Mouse (Mus musculus) cerebellum, postnatal 14 days (tissue): ENCODE data around the gene Galnt15.

ENCODE experiments used
- DNase-seq, 2 experiments: peaks; one replicate each; pipeline ENCODE4 v3.0.0; 2021; ENCODE audit warnings: mixed read lengths in 2 of 2

Gene Galnt15

GRCm38 (mm10) chr14:32091704-32092103, 62.9 kb downstream of the Galnt15 start:
- no peak for DNase-seq

- DNase-seq, result no peak
Measured at GRCm38 (mm10) chr14:32093018-32093417, 64.2 kb downstream of the Galnt15 start.

- DNase-seq, result no peak
Measured at GRCm38 (mm10) chr14:32093500-32094117, 64.8 kb downstream of the Galnt15 start.

- no peak for DNase-seq
Measured at GRCm38 (mm10) chr14:32095646-32096045, 66.9 kb downstream of the Galnt15 start.

GRCm38 (mm10) chr14:32096740-32097139, 68.0 kb downstream of the Galnt15 start:
- no peak for DNase-seq

- no peak for DNase-seq
Measured at GRCm38 (mm10) chr14:32097691-32098090, 68.9 kb downstream of the Galnt15 start.

GRCm38 (mm10) chr14:32098951-32099350, 70.2 kb downstream of the Galnt15 start:
- no peak for DNase-seq

GRCm38 (mm10) chr14:32103556-32103955, 74.8 kb downstream of the Galnt15 start:
- DNase-seq, result no peak

GRCm38 (mm10) chr14:32105663-32106062, 76.9 kb downstream of the Galnt15 start:
- DNase-seq, result peak in 1 of 2 experiments; percentile 14

- no peak for DNase-seq
Measured at GRCm38 (mm10) chr14:32106911-32107310, 78.1 kb downstream of the Galnt15 start.
